Mouse (Mus musculus): ENCODE results near the gene Atp5h. TPM values are rescaled to one million over a fixed set of nuclear protein-coding genes. Genes with fewer than 3 reads are reported as not detected.

The Atp5h gene
- polyA plus RNA-seq, 1 experiment from 2014 or later: 1,004 TPM

DNA sequence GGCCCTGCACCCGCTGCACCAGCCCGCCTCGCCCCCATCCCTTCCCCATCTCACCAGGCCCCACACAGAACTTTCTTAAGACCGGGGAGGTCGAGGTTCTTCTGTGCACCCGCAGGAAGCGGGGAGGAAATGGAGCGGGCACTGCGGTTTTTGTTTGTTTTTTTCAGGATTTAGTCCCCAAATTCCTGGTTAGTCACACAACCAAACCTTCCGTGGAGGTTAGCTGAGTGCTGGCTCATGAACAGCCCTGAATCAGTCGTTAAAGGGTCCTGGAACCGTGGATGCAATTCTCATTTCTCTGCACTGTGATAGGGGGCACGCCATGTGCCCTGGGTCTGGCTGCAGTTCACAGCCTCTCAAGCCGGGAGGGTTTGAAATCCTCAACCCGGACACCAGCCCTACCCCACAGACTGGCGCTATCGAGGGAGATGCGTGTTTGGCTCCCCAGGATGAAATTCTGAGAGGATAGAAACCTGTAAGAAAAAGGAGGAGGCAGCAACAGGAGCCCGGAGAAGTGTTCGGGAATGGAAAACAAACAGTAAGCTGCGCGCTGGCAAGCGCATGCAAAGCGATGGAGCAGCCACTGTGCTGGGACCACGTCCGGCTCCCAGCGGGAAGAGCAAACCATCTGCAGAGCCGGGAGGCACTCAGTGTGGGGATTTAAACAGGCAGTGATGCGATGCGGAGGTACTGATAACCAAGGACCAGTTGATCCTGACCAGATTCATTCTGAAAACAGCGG is 16.0 kb upstream of the Atp5h start:
- Histone ChIP-seq H3K4me3 (replicated peaks) (peak overlapping the region; percentile 37), H3K4me2 (peak overlapping the region; percentile 65), H3K4me1 (peaks cover 21% of the 10 kb centered on the region), H3K9me3 (replicated peaks) (no peaks in the 10 kb centered on the region), H3K27me3 (no peaks in the 10 kb centered on the region), H3K27ac (peak overlapping the region; percentile 63; the same call in 1 of the 2 replicates), H3K9ac (peak overlapping the region; percentile 48), H3K36me3 (peaks cover 23% of the 10 kb centered on the region)
- ATAC-seq (replicated peaks; ENCODE audit: low FRiP score): peak; percentile 49
- WGBS: 5% methylated on average over 31 of the region's 31 CpGs

DNA sequence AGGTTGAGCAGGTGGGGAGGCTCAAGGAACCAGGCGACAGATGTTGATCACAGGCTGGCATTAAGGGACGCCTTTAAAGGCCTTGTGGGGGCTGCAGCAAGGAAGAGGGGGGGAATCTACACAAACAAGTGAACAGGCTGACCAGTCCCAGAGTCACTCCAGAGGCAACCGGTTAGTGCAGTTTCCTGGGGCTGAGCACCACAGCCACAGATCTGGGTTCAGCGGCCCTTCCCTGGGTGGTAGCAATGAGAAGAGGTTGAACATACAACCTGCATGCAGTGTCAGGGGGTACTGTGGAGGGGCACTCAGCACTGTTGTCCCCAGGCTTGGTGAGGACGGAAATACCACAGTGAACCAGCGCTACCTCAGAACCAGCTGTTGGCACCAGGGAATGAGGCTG is 13.6 kb upstream of the Atp5h start:
- Histone ChIP-seq H3K4me1 (peaks cover 22% of the 10 kb centered on the region), H3K27ac (peak overlapping the region; percentile 29), H3K9ac (no peak overlapping the region), H3K4me3 (replicated peaks) (no peak overlapping the region), H3K4me2 (no peak overlapping the region), H3K9me3 (replicated peaks) (no peaks in the 10 kb centered on the region), H3K36me3 (peaks cover 46% of the 10 kb centered on the region), H3K27me3 (no peaks in the 10 kb centered on the region)
- ATAC-seq (replicated peaks; ENCODE audit: low FRiP score): no peak
- 75% methylated on average over 6 of the region's 6 CpGs for whole genome bisulfite sequencing

DNA sequence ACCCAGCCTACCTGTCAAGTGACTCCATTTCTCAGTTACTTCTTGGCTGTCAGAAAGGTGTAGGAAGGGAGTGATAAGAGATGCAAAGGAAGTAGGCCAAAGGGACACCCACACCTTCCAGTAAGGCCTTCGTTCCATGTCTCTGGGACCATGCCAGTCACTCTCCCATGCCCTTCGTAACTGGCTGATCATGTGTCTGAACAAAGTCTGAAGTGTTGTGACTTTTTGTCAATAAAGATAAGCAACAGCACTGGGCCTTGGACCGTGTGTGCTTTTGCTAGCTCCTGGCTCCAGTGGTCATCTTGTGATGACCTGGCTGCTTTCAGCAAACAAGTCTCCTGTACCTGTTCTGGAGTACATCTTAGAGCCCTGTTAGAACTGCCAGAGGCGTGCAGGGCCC is 13.1 kb upstream of the Atp5h start:
- peaks cover 50% of the 10 kb centered on the region for H3K36me3 ChIP-seq
- ATAC-seq (replicated peaks; ENCODE audit: low FRiP score): no peak
- H3K9me3 ChIP-seq (replicated peaks): no peaks in the 10 kb centered on the region
- WGBS: 85% methylated on average over 4 of the region's 4 CpGs
- H3K27me3 ChIP-seq: no peaks in the 10 kb centered on the region
- H3K4me3 ChIP-seq (replicated peaks): no peak overlapping the region
- H3K4me2 ChIP-seq: no peak overlapping the region
- H3K9ac ChIP-seq: no peak overlapping the region
- peaks cover 27% of the 10 kb centered on the region for H3K4me1 ChIP-seq
- peak overlapping the region; percentile 29 for H3K27ac ChIP-seq

DNA sequence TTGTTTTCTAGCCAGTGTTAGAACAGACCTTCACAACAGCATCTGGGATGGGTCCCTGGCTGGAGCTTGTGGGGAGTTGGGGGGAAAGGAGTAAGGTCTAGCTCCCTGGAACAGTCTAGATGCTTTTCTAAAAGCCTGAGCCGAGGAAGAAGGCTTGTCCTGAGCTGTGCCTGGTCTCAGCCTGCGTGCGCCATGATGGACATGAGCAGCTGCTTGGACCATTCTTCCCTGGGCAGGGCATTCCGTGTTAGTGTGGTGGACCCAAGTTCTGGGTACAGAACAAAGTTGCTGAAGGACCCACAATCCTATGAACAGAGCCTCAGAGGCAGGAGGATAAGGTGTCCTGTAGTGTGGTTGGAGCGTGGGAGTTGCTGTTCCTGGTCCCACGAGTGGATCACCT is 10.8 kb upstream of the Atp5h start:
- no peak overlapping the region for H3K9ac ChIP-seq
- peaks cover 71% of the 10 kb centered on the region for H3K36me3 ChIP-seq
- H3K27me3 ChIP-seq: no peaks in the 10 kb centered on the region
- H3K4me1 ChIP-seq: peaks cover 24% of the 10 kb centered on the region
- no peak overlapping the region for H3K4me2 ChIP-seq
- no peak overlapping the region for H3K27ac ChIP-seq
- WGBS: 88% methylated on average over 6 of the region's 6 CpGs
- no peak overlapping the region for H3K4me3 ChIP-seq (replicated peaks)
- ATAC-seq (replicated peaks; ENCODE audit: low FRiP score): no peak
- no peaks in the 10 kb centered on the region for H3K9me3 ChIP-seq (replicated peaks)

DNA sequence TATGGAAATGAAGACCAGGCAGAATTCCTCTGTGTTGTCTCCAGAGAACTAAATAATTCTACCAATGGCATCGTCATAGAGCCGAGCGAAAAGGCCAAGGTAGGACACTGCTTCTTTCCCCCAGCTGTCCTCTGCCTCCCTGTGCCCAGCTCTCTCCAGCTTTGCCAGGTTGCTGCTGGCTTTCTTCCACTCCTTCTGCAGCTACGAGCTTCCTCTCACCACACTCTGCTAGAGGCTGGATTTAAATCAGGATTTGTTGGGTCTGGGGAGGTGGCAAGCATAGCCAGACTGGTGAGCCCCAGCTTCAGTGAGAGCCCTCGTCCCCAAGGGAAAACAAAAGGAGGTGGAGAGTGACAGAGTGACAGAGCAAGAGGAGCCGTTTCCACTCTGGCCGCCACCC is 9.5 kb upstream of the Atp5h start:
- Histone ChIP-seq H3K9me3 (replicated peaks) (no peaks in the 10 kb centered on the region), H3K4me3 (replicated peaks) (no peak overlapping the region), H3K27me3 (no peaks in the 10 kb centered on the region), H3K4me1 (peaks cover 14% of the 10 kb centered on the region), H3K4me2 (no peak overlapping the region), H3K27ac (no peak overlapping the region), H3K36me3 (peaks cover 83% of the 10 kb centered on the region), H3K9ac (no peak overlapping the region)
- 89% methylated on average over 7 of the region's 7 CpGs for WGBS
- ATAC-seq (replicated peaks; ENCODE audit: low FRiP score): no peak

DNA sequence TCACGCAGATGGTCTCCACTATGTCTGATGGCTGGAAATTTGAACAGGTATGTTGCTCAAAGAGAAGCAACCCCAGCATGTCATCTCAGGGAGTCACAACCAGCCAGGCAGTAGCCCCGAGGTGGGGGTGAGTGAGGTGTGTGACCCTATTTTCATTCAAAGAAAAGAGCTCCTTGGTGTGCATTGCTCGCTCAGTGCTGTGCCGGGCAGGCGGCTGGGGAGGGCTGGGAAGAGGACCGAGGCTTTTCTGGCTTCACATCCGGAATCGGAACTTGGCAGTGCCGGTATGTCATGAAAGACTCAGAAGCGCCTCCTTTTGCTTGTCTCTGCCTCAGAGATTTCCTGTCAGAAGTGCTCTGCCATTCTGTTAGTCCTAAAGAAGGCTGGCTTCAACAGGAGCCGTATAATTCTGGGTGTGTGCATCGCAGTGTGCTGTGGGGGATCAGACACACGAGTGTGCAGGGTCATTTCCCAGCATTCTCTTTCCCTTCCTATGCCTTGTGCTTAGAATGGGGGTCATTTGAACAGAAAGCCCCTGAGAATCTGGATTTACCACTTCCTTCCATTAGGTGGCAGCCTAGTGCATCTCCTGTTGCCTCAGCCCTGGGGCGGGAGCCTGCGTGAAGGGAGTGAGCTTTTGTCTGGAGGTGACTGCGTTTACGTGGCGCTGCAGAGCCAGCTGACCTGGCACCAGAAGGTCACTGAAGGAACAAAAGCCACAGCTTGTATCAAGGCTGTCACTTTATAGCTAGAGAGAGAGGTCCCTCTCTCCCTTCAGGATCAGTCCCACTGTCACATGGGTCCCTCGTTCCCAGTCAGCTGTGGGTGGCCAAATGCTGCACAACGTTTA is 7.9 kb upstream of the Atp5h start:
- H3K4me3 ChIP-seq (replicated peaks): no peak overlapping the region
- peaks cover 89% of the 10 kb centered on the region for H3K36me3 ChIP-seq
- no peaks in the 10 kb centered on the region for H3K27me3 ChIP-seq
- no peaks in the 10 kb centered on the region for H3K9me3 ChIP-seq (replicated peaks)
- no peak overlapping the region; the same call in 1 of the 2 replicates for H3K9ac ChIP-seq
- ATAC-seq (replicated peaks; ENCODE audit: low FRiP score): peak; percentile 63
- peak overlapping the region; percentile 59 for H3K27ac ChIP-seq
- WGBS: 39% methylated on average over 20 of the region's 20 CpGs
- H3K4me1 ChIP-seq: peaks cover 14% of the 10 kb centered on the region
- H3K4me2 ChIP-seq: peak overlapping the region; percentile 32

DNA sequence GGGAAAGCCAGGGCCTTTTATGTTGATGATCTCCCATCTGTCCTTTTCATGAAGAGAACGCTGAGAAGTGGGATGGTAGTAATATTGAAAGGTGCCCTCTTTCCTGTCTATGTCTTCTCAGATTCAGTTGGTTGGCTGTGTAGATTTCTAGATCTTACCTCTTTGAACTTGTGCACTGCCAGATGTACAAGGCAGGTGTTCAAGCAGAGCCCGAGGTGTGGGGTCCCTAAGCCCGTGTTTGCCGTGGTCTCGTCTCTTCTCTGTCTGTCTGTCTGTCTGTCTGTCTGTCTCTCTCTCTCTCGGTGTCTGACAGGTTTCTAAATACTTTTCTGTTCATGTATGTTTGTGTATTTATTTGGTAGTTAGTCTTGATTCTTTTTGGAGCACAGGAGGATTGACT is 5.9 kb upstream of the Atp5h start:
- no peak overlapping the region for H3K4me3 ChIP-seq (replicated peaks)
- 81% methylated on average over 6 of the region's 6 CpGs for WGBS
- no peak overlapping the region for H3K9ac ChIP-seq
- peaks cover 73% of the 10 kb centered on the region for H3K36me3 ChIP-seq
- no peaks in the 10 kb centered on the region for H3K27me3 ChIP-seq
- no peaks in the 10 kb centered on the region for H3K9me3 ChIP-seq (replicated peaks)
- ATAC-seq (replicated peaks; ENCODE audit: low FRiP score): no peak
- H3K27ac ChIP-seq: no peak overlapping the region
- peaks cover 28% of the 10 kb centered on the region for H3K4me1 ChIP-seq
- no peak overlapping the region for H3K4me2 ChIP-seq

DNA sequence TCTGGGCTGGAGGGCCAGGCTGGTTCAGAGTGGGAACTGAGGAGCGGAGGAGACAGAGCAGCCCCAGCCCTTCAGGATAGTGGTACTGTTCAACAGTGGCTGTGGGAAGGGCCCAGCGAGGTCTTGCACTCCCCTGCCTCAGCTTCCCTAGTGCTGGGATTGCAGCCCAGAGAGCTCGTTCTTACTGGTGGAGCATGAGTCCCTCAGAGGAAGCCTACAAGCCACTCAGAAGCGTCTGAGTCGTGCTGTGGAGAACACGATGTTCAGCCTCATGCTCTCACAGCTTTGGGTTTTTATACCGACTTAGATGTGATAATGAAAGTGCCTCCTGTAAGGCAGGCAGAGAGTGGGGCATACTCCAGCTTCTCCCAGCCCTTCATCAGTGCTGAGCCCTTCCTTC is 4.9 kb upstream of the Atp5h start:
- Histone ChIP-seq H3K27me3 (no peaks in the 10 kb centered on the region), H3K9ac (no peak overlapping the region), H3K36me3 (peaks cover 63% of the 10 kb centered on the region), H3K9me3 (replicated peaks) (no peaks in the 10 kb centered on the region), H3K4me3 (replicated peaks) (no peak overlapping the region), H3K4me1 (peaks cover 29% of the 10 kb centered on the region), H3K4me2 (no peak overlapping the region), H3K27ac (no peak overlapping the region)
- 84% methylated on average over 7 of the region's 7 CpGs for WGBS
- ATAC-seq (replicated peaks; ENCODE audit: low FRiP score): no peak

DNA sequence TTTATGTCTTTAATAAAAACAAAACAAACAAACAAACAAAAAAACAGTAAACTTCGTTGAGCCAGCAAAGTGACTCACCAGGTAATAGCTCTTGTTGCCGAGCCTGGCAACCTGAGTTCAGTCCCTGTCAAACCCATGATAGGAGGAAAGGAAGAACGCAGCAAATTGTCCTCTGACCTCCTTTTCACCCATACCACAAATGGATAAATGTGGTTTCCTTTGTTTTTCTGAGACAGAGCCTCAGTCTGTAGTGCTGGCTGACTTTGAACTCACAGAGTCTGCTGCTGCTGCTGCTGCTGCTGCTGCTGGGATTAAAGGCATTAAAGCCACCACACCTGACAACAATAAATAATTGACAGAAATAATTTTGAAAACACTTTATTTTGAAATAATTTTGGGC is 3.3 kb upstream of the Atp5h start:
- Histone ChIP-seq H3K27ac (no peak overlapping the region), H3K4me2 (no peak overlapping the region), H3K4me1 (peaks cover 38% of the 10 kb centered on the region), H3K4me3 (replicated peaks) (no peak overlapping the region), H3K36me3 (peaks cover 51% of the 10 kb centered on the region), H3K9ac (no peak overlapping the region), H3K27me3 (no peaks in the 10 kb centered on the region), H3K9me3 (replicated peaks) (no peaks in the 10 kb centered on the region)
- 81% methylated on average over 3 of the region's 3 CpGs for WGBS
- ATAC-seq (replicated peaks; ENCODE audit: low FRiP score): no peak

DNA sequence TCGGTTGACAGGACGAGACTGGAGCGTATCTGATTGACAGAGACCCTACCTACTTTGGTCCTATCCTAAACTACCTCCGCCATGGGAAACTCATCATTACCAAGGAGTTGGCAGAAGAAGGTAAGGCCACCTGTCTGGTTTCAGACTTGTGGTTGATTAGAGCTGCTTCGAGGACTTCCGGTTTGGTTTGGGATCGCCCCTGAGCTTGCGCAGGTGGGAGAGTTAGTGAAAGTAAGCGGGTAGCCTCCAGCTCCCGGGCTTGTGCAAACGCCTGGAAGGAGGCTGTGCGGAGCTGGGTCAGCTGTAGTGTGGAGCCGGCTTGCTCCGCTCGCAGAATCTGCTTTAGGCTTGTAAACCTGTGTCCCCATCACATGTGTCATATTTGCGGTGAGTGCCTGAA is 2.2 kb upstream of the Atp5h start:
- no peaks in the 10 kb centered on the region for H3K9me3 ChIP-seq (replicated peaks)
- H3K27me3 ChIP-seq: no peaks in the 10 kb centered on the region
- no peak overlapping the region for H3K4me3 ChIP-seq (replicated peaks)
- no peak for ATAC-seq (replicated peaks; ENCODE audit: low FRiP score)
- peaks cover 54% of the 10 kb centered on the region for H3K36me3 ChIP-seq
- WGBS: 94% methylated on average over 16 of the region's 16 CpGs
- H3K4me2 ChIP-seq: no peak overlapping the region
- no peak overlapping the region for H3K9ac ChIP-seq
- H3K4me1 ChIP-seq: peaks cover 34% of the 10 kb centered on the region
- H3K27ac ChIP-seq: no peak overlapping the region

DNA sequence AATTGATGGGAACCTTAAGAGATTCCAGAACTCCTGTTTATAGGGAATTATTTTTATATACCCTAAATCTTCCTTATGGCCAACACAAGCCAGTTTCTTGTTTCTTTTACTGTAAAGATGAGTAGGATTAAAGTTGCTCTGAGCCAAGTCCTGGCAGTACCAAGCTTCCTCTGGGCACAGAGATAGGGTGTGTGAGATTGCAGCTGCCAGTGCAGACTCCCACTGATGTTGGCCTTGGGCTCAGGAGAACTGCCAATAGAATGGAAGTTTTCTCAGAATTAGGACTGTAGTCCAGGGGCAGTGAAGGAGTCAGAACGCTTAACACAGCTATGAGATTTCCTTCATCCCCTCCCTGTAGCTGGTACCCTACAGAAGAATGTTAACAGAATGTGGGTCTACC is 1.6 kb upstream of the Atp5h start:
- Histone ChIP-seq H3K27me3 (no peaks in the 10 kb centered on the region), H3K9me3 (replicated peaks) (no peaks in the 10 kb centered on the region), H3K4me2 (peak overlapping the region; percentile 75), H3K27ac (no peak overlapping the region), H3K4me1 (peaks cover 37% of the 10 kb centered on the region), H3K4me3 (replicated peaks) (peak overlapping the region; percentile 91), H3K9ac (peak overlapping the region; percentile 94; the same call in 1 of the 2 replicates), H3K36me3 (peaks cover 54% of the 10 kb centered on the region)
- 52% methylated on average over 1 of the region's 1 CpGs for WGBS
- ATAC-seq (replicated peaks; ENCODE audit: low FRiP score): no peak
